Mouse (Mus musculus) midbrain, embryonic 12.5 days (tissue): ENCODE data around the gene Myt1l. TPM values are rescaled to one million over a fixed set of nuclear protein-coding genes. Genes with fewer than 3 reads are reported as not detected.

Experiments used
- ATAC-seq: fragments of 200-750 bp; cut with Nextera tagmentation; 2 replicates; pipeline ENCODE4 v1.8.0; 2017; ENCODE audit warnings: low read depth, moderate TSS enrichment, moderate library complexity; ENCODE audit not compliant: low FRiP score
- H3K27ac ChIP-seq: fragments of 300-500 bp; sonication (generic); replicated peaks from 2 replicates; pipeline ENCODE4 v1.5.1; 2016; ENCODE audit warnings: mild to moderate bottlenecking
- H3K27me3 ChIP-seq: fragments of 300-500 bp; sonication (generic); 2 replicates; pipeline ENCODE4 v1.6.1; 2016; ENCODE audit warnings: mild to moderate bottlenecking
- H3K36me3 ChIP-seq: fragments of 300-500 bp; sonication (generic); 2 replicates; pipeline ENCODE4 v1.6.1; 2016
- H3K4me1 ChIP-seq: fragments of 300-500 bp; sonication (generic); 2 replicates; pipeline ENCODE4 v1.6.1; 2016
- H3K4me2 ChIP-seq: fragments of 300-500 bp; sonication (generic); replicated peaks from 2 replicates; pipeline ENCODE4 v1.6.1; 2016; ENCODE audit warnings: mild to moderate bottlenecking, moderate library complexity
- H3K4me3 ChIP-seq: fragments of 300-500 bp; sonication (generic); 2 replicates; pipeline ENCODE4 v1.5.1; 2016; ENCODE audit warnings: mild to moderate bottlenecking
- H3K9ac ChIP-seq: fragments of 300-500 bp; sonication (generic); replicated peaks from 2 replicates; pipeline ENCODE4 v1.6.1; 2016; ENCODE audit warnings: mild to moderate bottlenecking, moderate library complexity
- H3K9me3 ChIP-seq: fragments of 300-500 bp; sonication (generic); 2 replicates; pipeline ENCODE4 v1.6.1; 2016; ENCODE audit warnings: mild to moderate bottlenecking
- WGBS: fragments of 180-500 bp; shearing (Covaris S2); methylation state at CpG from one replicate; pipeline ENCODE4 v1.1.7; 2016; 5-methylcytosine and 5-hydroxymethylcytosine counted together
- polyA plus RNA-seq: library from polyadenylated mRNA; unstranded; fragments of >200 nt; fragmentation: Nextera tagmentation; extraction: Ambion mirVana; gene quantifications from 2 replicates; pipeline ENCODE4 v1.2.1, GENCODE M21; 2016

Myt1l gene
- polyA plus RNA-seq, 1 experiment from 2014 or later: 53.0 TPM

DNA sequence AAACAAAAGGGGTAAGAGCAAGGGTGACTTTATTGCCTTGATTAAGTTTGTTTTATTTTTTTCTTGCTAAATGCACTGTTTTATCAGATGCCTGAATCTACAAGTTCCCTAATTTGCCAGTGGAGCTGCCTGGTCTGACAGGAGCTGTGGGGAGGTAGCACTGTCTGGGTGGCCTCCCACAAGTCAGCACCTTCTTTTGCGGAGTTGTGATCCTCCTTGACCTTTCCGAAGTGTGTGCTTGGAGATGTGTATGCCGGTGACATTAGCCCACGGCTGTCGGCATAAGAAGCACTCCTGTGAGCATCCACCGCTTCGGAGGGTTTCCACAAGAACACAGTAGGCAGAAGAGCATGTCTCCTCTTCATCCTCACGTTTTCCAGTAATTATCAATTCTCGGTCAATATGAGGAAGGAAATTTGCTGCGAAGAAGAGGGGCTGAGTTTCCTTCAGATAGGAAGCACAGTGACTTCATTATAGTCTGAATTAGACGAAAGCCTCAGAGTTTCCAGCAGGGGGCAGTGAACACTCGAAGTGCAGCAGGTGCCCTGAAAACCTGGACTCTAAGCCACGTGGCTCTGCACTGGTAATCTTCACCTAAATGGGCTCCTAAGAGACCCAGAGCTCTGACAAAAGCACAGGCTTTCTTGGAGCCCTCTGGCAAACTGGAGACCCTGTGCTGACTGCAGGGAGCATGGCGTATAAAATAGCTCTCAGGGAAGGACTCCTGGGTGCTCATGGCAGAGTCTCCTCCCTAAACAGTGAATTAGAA is 147.6 kb downstream of the Myt1l start:
- H3K36me3 ChIP-seq: no peaks in the 10 kb centered on the region
- 50% methylated on average over 14 of the region's 14 CpGs for WGBS
- H3K27me3 ChIP-seq: no peaks in the 10 kb centered on the region
- no peak overlapping the region for H3K4me3 ChIP-seq
- no peak overlapping the region for H3K27ac ChIP-seq
- H3K9me3 ChIP-seq: no peaks in the 10 kb centered on the region
- H3K4me2 ChIP-seq: no peak overlapping the region
- H3K9ac ChIP-seq: no peak overlapping the region
- H3K4me1 ChIP-seq: peaks cover 17% of the 10 kb centered on the region
- ATAC-seq: peak; percentile 30; the same call in 1 of the 2 replicates

DNA sequence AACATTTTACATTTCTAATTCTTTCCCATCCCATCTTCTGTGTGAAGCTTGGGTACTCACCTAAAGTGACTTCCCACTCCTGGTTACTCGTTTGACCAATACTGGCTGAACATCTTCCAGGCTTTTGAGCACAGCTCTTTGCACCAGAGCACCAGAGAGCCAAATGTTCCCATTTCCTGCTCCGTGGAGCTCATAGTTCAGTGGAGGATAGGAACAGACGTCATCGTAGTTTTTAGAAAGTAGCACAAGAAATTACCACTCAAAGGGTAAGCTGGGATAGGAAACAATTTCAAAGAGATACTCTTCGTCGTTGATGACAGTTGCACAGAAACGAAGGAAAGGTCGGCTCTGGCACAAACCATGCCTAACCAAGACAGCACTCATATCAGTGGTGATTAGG is 154.2 kb downstream of the Myt1l start:
- H3K4me2 ChIP-seq: no peak overlapping the region
- peaks cover 7% of the 10 kb centered on the region for H3K4me1 ChIP-seq
- no peak overlapping the region for H3K4me3 ChIP-seq
- ATAC-seq: no peak
- H3K9ac ChIP-seq: no peak overlapping the region
- H3K9me3 ChIP-seq: no peaks in the 10 kb centered on the region
- no peak overlapping the region for H3K27ac ChIP-seq
- no peaks in the 10 kb centered on the region for H3K36me3 ChIP-seq
- WGBS: 90% methylated on average over 8 of the region's 8 CpGs
- H3K27me3 ChIP-seq: no peaks in the 10 kb centered on the region

DNA sequence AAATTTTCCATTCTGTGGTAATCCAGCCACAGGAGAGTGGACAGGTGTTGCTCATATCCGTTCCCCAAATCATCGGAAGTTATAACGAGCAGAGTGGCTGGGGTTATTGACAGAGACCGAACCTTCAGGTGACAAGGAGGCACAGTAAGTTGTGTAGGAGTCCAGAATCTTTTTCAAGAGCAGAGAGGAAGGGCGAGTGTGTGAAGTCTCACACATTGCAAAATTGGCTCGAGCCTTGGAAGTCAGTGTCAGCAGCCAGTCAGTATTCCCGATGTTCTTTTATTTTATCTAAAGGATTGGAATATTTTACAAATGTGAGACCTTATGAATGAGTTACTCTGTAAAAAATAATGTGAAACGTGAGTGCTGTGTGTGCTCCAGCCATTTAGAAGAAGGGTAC is 154.8 kb downstream of the Myt1l start:
- Histone ChIP-seq H3K4me2 (no peak overlapping the region), H3K4me3 (no peak overlapping the region), H3K4me1 (peaks cover 7% of the 10 kb centered on the region), H3K9me3 (no peaks in the 10 kb centered on the region), H3K27ac (no peak overlapping the region), H3K27me3 (no peaks in the 10 kb centered on the region), H3K9ac (no peak overlapping the region), H3K36me3 (no peaks in the 10 kb centered on the region)
- ATAC-seq: no peak
- 92% methylated on average over 8 of the region's 8 CpGs for WGBS

GRCm38 (mm10) chr12:29686241-29686640 is 158.1 kb downstream of the Myt1l start:
- 71% methylated on average over 8 of the region's 8 CpGs for WGBS
- H3K4me2 ChIP-seq: no peak overlapping the region
- no peaks in the 10 kb centered on the region for H3K27me3 ChIP-seq
- no peak overlapping the region for H3K4me3 ChIP-seq
- H3K27ac ChIP-seq: no peak overlapping the region
- no peaks in the 10 kb centered on the region for H3K9me3 ChIP-seq
- ATAC-seq: no peak
- H3K9ac ChIP-seq: no peak overlapping the region
- no peaks in the 10 kb centered on the region for H3K4me1 ChIP-seq
- H3K36me3 ChIP-seq: no peaks in the 10 kb centered on the region

GRCm38 (mm10) chr12:29691566-29691965 is 163.4 kb downstream of the Myt1l start:
- no peaks in the 10 kb centered on the region for H3K36me3 ChIP-seq
- H3K27ac ChIP-seq: no peak overlapping the region
- H3K4me1 ChIP-seq: peaks cover 3% of the 10 kb centered on the region; the same call in 1 of the 2 replicates
- no peak for ATAC-seq
- H3K9me3 ChIP-seq: no peaks in the 10 kb centered on the region
- no peak overlapping the region for H3K9ac ChIP-seq
- 77% methylated on average over 5 of the region's 5 CpGs for WGBS
- no peak overlapping the region for H3K4me2 ChIP-seq
- peaks cover 27% of the 10 kb centered on the region for H3K27me3 ChIP-seq
- H3K4me3 ChIP-seq: no peak overlapping the region

- H3K36me3 ChIP-seq: no peaks in the 10 kb centered on the region
- no peak overlapping the region for H3K9ac ChIP-seq
- no peak for ATAC-seq
- H3K27ac ChIP-seq: no peak overlapping the region
- H3K4me2 ChIP-seq: no peak overlapping the region
- H3K4me3 ChIP-seq: no peak overlapping the region
- H3K9me3 ChIP-seq: no peaks in the 10 kb centered on the region
- peaks cover 33% of the 10 kb centered on the region for H3K4me1 ChIP-seq
- WGBS: 57% methylated on average over 2 of the region's 2 CpGs
- H3K27me3 ChIP-seq: peaks cover 40% of the 10 kb centered on the region
Observed at GRCm38 (mm10) chr12:29695194-29695593, 167.0 kb downstream of the Myt1l start.

GRCm38 (mm10) chr12:29697526-29698500 is 169.6 kb downstream of the Myt1l start:
- Histone ChIP-seq H3K4me2 (peak overlapping the region; percentile 0; the same call in 1 of the 2 replicates), H3K27ac (peak overlapping the region; percentile 82), H3K27me3 (peaks cover 52% of the 10 kb centered on the region), H3K36me3 (no peaks in the 10 kb centered on the region), H3K9me3 (no peaks in the 10 kb centered on the region), H3K4me1 (peaks cover 52% of the 10 kb centered on the region), H3K4me3 (no peak overlapping the region), H3K9ac (no peak overlapping the region)
- 60% methylated on average over 12 of the region's 12 CpGs for WGBS
- peak; percentile 67 for ATAC-seq

DNA sequence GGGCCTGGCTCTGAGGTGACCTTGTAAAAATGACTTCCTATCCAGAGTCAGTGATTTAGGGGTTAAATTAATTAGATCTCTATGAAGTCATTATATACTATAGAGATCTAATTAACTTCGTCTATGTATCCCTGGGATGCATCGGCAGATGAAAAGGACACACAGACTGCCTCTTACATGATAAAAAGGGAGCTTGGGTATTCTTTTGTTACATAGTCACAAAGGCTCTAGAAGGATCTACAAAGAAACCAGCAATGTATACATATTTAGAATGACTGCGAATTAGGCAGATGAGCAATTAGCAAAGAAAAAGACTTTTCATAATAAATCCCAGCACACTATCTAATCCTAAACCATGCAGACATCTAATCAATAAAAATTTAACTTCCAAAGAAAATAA is 170.4 kb downstream of the Myt1l start:
- 12% methylated on average over 3 of the region's 3 CpGs for WGBS
- H3K27ac ChIP-seq: peak overlapping the region; percentile 82
- no peak overlapping the region for H3K4me3 ChIP-seq
- H3K9ac ChIP-seq: no peak overlapping the region
- H3K27me3 ChIP-seq: peaks cover 55% of the 10 kb centered on the region
- peaks cover 60% of the 10 kb centered on the region for H3K4me1 ChIP-seq
- H3K36me3 ChIP-seq: no peaks in the 10 kb centered on the region
- ATAC-seq: no peak
- peak overlapping the region; percentile 32 for H3K4me2 ChIP-seq
- H3K9me3 ChIP-seq: no peaks in the 10 kb centered on the region

GRCm38 (mm10) chr12:29698976-29699375 is 170.8 kb downstream of the Myt1l start:
- 16% methylated on average over 10 of the region's 10 CpGs for whole genome bisulfite sequencing
- Histone ChIP-seq H3K36me3 (no peaks in the 10 kb centered on the region), H3K27me3 (peaks cover 56% of the 10 kb centered on the region), H3K4me3 (no peak overlapping the region), H3K4me1 (peaks cover 62% of the 10 kb centered on the region), H3K27ac (peak overlapping the region; percentile 82), H3K4me2 (peak overlapping the region; percentile 32), H3K9me3 (no peaks in the 10 kb centered on the region), H3K9ac (peak overlapping the region; percentile 31; the same call in 1 of the 2 replicates)
- ATAC-seq: peak; percentile 38

GRCm38 (mm10) chr12:29699386-29699785 is 171.2 kb downstream of the Myt1l start:
- Histone ChIP-seq H3K27me3 (peaks cover 57% of the 10 kb centered on the region), H3K27ac (peak overlapping the region; percentile 82), H3K36me3 (no peaks in the 10 kb centered on the region), H3K4me2 (peak overlapping the region; percentile 32), H3K9me3 (no peaks in the 10 kb centered on the region), H3K4me1 (peaks cover 62% of the 10 kb centered on the region), H3K9ac (peak overlapping the region; percentile 31; the same call in 1 of the 2 replicates), H3K4me3 (no peak overlapping the region)
- WGBS: 20% methylated on average over 10 of the region's 10 CpGs
- no peak for ATAC-seq

DNA sequence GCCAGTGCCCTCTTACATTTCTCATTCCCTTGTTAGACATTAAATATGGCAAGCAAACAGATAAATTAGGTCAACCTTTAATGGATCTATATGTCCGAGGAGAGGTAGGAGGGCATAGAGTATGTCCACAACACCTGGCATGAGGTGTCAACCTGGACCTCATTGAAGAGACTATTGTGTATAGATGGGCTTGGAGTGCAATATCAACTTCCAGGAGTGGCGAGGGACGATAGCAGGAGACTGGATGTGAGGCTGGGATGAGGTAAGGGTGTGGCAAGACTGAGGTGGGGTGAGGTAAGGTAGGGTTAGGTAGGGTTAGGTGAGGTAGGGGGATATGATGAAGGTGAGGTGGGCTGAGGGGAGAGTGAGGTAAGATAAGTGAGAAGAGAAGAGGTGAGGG is 171.8 kb downstream of the Myt1l start:
- 86% methylated on average over 3 of the region's 3 CpGs for WGBS
- ATAC-seq: no peak
- H3K4me1 ChIP-seq: peaks cover 62% of the 10 kb centered on the region

DNA sequence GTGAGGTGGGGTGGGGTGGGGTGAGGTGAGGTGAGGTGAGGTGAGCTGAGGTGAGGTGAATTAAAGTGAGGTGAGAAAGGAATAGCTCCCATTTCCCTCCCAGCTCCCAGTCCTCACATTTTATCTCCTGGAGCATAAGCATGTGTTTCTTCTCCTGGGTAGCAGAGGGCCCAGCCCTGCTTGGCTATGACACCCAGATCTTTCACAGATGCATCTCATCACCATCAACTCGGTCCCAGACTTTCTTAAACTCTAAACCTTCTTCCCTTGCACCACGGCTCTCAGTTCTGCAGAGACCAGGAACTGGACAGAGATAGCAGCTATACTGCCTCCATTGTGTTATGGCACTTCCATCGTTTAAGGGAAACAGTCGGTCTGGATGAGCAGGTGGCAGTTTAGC is 172.9 kb downstream of the Myt1l start:
- H3K4me1 ChIP-seq: peaks cover 60% of the 10 kb centered on the region
- 58% methylated on average over 4 of the region's 4 CpGs for WGBS
- peak overlapping the region; percentile 70; the same call in 1 of the 2 replicates for H3K27ac ChIP-seq

More for the DNA sequence above, 171.8 kb downstream of the Myt1l start:
- Histone ChIP-seq H3K36me3 (no peaks in the 10 kb centered on the region), H3K4me3 (no peak overlapping the region), H3K4me2 (no peak overlapping the region), H3K9ac (no peak overlapping the region), H3K27me3 (peaks cover 55% of the 10 kb centered on the region), H3K9me3 (no peaks in the 10 kb centered on the region), H3K27ac (peak overlapping the region; percentile 82)

More for the DNA sequence above, 172.9 kb downstream of the Myt1l start:
- H3K9me3 ChIP-seq: no peaks in the 10 kb centered on the region
- peaks cover 45% of the 10 kb centered on the region for H3K27me3 ChIP-seq
- no peak for ATAC-seq
- no peaks in the 10 kb centered on the region for H3K36me3 ChIP-seq
- H3K9ac ChIP-seq: no peak overlapping the region
- H3K4me3 ChIP-seq: no peak overlapping the region
- H3K4me2 ChIP-seq: no peak overlapping the region
